16 mouse cellular contexts compared by ENCODE assay signal in the genomic region with DNA sequence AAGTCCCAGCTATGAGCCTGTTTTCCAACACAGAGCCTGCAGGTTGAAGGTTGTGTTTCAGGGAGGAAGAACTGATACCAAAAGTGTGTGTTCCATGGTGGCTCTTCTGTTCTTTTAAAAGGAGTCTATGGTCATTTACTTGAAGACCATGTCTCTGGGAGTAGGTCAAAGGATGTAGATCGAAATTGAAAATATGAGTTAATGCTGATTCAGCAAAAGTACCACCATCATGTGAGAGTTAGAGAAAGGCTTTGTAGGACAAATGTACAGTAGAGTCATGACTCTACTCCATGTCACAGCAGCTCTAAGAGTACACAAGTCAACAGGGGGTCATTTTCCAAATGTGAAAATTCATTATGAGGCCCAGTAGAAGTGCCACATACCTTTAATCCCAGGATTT.
"Had no signal": no experiment of that assay in that cellular context is flagged by ENCODE, and none has a peak within 500 bp of the region (broad histone marks: within the 10 kb centered on the region; RNA-seq: fewer than 3 reads in every experiment).

No protein-coding gene starts in this region.

- H3K9me3 ChIP-seq: neural tube, embryonic 12.5 days; neural tube, embryonic 13.5 days; neural tube, embryonic 15.5 days; stomach, embryonic 15.5 days had no signal

- H3K4me1 ChIP-seq: neural tube, embryonic 12.5 days; neural tube, embryonic 15.5 days; stomach, embryonic 15.5 days had no signal

- H3K4me2 ChIP-seq: neural tube, embryonic 12.5 days; neural tube, embryonic 13.5 days; neural tube, embryonic 15.5 days; stomach, embryonic 15.5 days had no signal

- H3K4me3 ChIP-seq: neural tube, embryonic 12.5 days; neural tube, embryonic 13.5 days; neural tube, embryonic 15.5 days; stomach, embryonic 15.5 days had no signal

- H3K27me3 ChIP-seq: neural tube, embryonic 12.5 days; neural tube, embryonic 13.5 days; stomach, embryonic 15.5 days had no signal

- H3K36me3 ChIP-seq: neural tube, embryonic 12.5 days; neural tube, embryonic 13.5 days; neural tube, embryonic 15.5 days; stomach, embryonic 15.5 days had no signal

- H3K27ac ChIP-seq: neural tube, embryonic 12.5 days; neural tube, embryonic 13.5 days; neural tube, embryonic 15.5 days; stomach, embryonic 15.5 days; stomach, postnatal 0 days had no signal

- H3K9ac ChIP-seq: neural tube, embryonic 12.5 days; neural tube, embryonic 13.5 days; neural tube, embryonic 15.5 days; stomach, embryonic 15.5 days had no signal

- DNase-seq: retina, postnatal 1 day; right cerebral cortex, adult 18-20 months; right cerebral cortex, postnatal 14 days; right cerebral cortex, postnatal 25 days; right cerebral cortex, postnatal 4 days; spleen, adult 18-20 months; thymus, adult 18-20 months; thymus, adult 2 months; thymus, postnatal 14 days; thymus, postnatal 36 days; thymus, postnatal 4 days had no signal
